Mouse (Mus musculus) kidney, embryonic 15.5 days (tissue): ENCODE results near the gene Arhgap21. TPM values are rescaled to one million over a fixed set of nuclear protein-coding genes. Genes with fewer than 3 reads are reported as not detected.

Experiments
- ATAC-seq: fragments of 200-750 bp; cut with Nextera tagmentation; replicated peaks from 2 replicates; pipeline ENCODE4 v1.8.0; 2017; ENCODE audit warnings: moderate TSS enrichment; ENCODE audit not compliant: low FRiP score
- H3K27ac ChIP-seq: fragments of 300-500 bp; sonication (generic); 2 replicates; pipeline ENCODE4 v1.5.1; 2015; ENCODE audit warnings: mild to moderate bottlenecking, inconsistent platforms
- H3K27me3 ChIP-seq: fragments of 300-500 bp; sonication (generic); 2 replicates; pipeline ENCODE4 v1.6.1; 2015; ENCODE audit warnings: inconsistent platforms
- H3K36me3 ChIP-seq: fragments of 300-500 bp; sonication (generic); 2 replicates; pipeline ENCODE4 v1.6.1; 2015; ENCODE audit warnings: inconsistent platforms
- H3K4me1 ChIP-seq: fragments of 300-500 bp; sonication (generic); 2 replicates; pipeline ENCODE4 v1.6.1; 2015; ENCODE audit warnings: inconsistent platforms
- H3K4me2 ChIP-seq: fragments of 300-500 bp; sonication (generic); 2 replicates; pipeline ENCODE4 v1.6.1; 2015; ENCODE audit warnings: moderate library complexity, mild to moderate bottlenecking, inconsistent platforms
- H3K4me3 ChIP-seq: fragments of 300-500 bp; sonication (generic); replicated peaks from 2 replicates; pipeline ENCODE4 v1.5.1; 2015; ENCODE audit warnings: mild to moderate bottlenecking, inconsistent platforms
- H3K9ac ChIP-seq: fragments of 300-500 bp; sonication (generic); 2 replicates; pipeline ENCODE4 v1.6.1; 2015; ENCODE audit warnings: mild to moderate bottlenecking, inconsistent platforms
- H3K9me3 ChIP-seq: fragments of 300-500 bp; sonication (generic); replicated peaks from 2 replicates; pipeline ENCODE4 v1.6.1; 2016; ENCODE audit warnings: inconsistent platforms
- WGBS: fragments of 180-500 bp; shearing (Covaris S2); methylation state at CpG from one replicate; pipeline ENCODE4 v1.1.7; 2015; ENCODE audit warnings: mixed read lengths; 5-methylcytosine and 5-hydroxymethylcytosine counted together
- polyA plus RNA-seq: library from polyadenylated mRNA; unstranded; fragments of >200 nt; fragmentation: Nextera tagmentation; extraction: Ambion mirVana; gene quantifications from 2 replicates; pipeline ENCODE4 v1.2.1, GENCODE M21; 2015

The Arhgap21 gene
- polyA plus RNA-seq, 1 experiment from 2014 or later: 12.7 TPM

- no peak overlapping the region for H3K4me2 ChIP-seq
- H3K27me3 ChIP-seq: no peaks in the 10 kb centered on the region
- H3K36me3 ChIP-seq: no peaks in the 10 kb centered on the region
- H3K4me3 ChIP-seq: no peak overlapping the region
- WGBS: 89% methylated on average over 5 of the region's 5 CpGs
- H3K27ac ChIP-seq: no peak overlapping the region
- no peak overlapping the region for H3K9ac ChIP-seq
- no peak for ATAC-seq
- peaks cover 44% of the 10 kb centered on the region for H3K4me1 ChIP-seq
- H3K9me3 ChIP-seq: no peaks in the 10 kb centered on the region
Measured at GRCm38 (mm10) chr2:20963226-20963805, 5.4 kb downstream of the Arhgap21 start.

DNA sequence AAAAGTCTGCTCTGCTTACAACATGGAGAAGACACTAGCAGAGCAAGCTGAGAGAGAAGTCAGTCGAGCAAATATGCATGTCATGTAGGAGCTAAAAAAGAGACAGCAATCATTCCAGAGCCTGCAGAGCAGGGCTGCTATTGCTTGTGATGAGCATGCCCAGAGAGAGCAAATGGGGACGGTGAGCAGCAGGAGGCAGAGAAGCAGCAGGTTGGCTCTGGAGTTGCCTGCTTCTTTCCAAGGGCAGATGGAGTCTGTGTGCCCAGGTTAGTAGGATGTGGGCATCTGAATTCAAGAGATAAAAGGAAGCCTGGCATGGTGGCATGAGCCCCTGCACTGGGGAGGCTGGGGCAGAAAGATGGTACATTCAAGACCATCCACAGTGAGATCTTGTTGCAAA, 6.4 kb downstream of the Arhgap21 start:
- Histone ChIP-seq H3K36me3 (no peaks in the 10 kb centered on the region), H3K4me2 (no peak overlapping the region), H3K9ac (no peak overlapping the region), H3K27ac (no peak overlapping the region), H3K9me3 (no peaks in the 10 kb centered on the region), H3K4me3 (no peak overlapping the region), H3K27me3 (no peaks in the 10 kb centered on the region), H3K4me1 (peaks cover 43% of the 10 kb centered on the region)
- no peak for ATAC-seq
- WGBS: 34% methylated on average over 2 of the region's 2 CpGs

GRCm38 (mm10) chr2:20961825-20962224, 6.9 kb downstream of the Arhgap21 start:
- no peak for ATAC-seq
- no peak overlapping the region for H3K4me2 ChIP-seq
- H3K9me3 ChIP-seq: no peaks in the 10 kb centered on the region
- no peak overlapping the region for H3K9ac ChIP-seq
- H3K36me3 ChIP-seq: no peaks in the 10 kb centered on the region
- no peak overlapping the region for H3K4me3 ChIP-seq
- H3K27me3 ChIP-seq: no peaks in the 10 kb centered on the region
- 49% methylated on average over 6 of the region's 6 CpGs for WGBS
- no peak overlapping the region for H3K27ac ChIP-seq
- peaks cover 39% of the 10 kb centered on the region for H3K4me1 ChIP-seq

- H3K4me3 ChIP-seq: no peak overlapping the region
- H3K9ac ChIP-seq: no peak overlapping the region
- H3K36me3 ChIP-seq: no peaks in the 10 kb centered on the region
- H3K4me1 ChIP-seq: peaks cover 34% of the 10 kb centered on the region
- no peak overlapping the region for H3K27ac ChIP-seq
- 71% methylated on average over 8 of the region's 8 CpGs for WGBS
- no peaks in the 10 kb centered on the region for H3K9me3 ChIP-seq
- H3K27me3 ChIP-seq: no peaks in the 10 kb centered on the region
- ATAC-seq: no peak
- no peak overlapping the region for H3K4me2 ChIP-seq
Measured at GRCm38 (mm10) chr2:20961295-20961694, 7.4 kb downstream of the Arhgap21 start.

DNA sequence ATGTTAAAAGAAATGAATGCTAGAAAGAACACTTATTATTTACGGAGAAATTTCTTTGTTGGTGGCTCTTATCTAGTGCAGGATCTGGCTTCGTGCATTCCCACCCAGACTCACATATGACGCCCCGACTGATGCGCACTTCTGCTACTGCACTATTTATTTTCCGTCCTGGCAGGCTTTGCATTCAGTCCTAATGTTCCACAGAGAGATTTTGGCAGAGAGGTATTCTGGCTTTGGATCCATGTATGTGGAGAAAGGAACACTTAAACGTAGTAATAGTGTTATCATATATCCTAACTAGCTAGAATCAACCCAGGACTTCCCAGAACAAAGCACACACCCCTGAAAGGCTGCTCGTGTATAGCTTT, 8.0 kb downstream of the Arhgap21 start:
- 77% methylated on average over 8 of the region's 8 CpGs for WGBS
- ATAC-seq: no peak

GRCm38 (mm10) chr2:20959906-20960667, 8.6 kb downstream of the Arhgap21 start:
- no peak for ATAC-seq
- 82% methylated on average over 9 of the region's 9 CpGs for WGBS
- H3K4me2 ChIP-seq: no peak overlapping the region
- H3K27ac ChIP-seq: no peak overlapping the region
- H3K9me3 ChIP-seq: no peaks in the 10 kb centered on the region
- H3K4me1 ChIP-seq: peaks cover 26% of the 10 kb centered on the region
- H3K36me3 ChIP-seq: no peaks in the 10 kb centered on the region
- no peaks in the 10 kb centered on the region for H3K27me3 ChIP-seq
- no peak overlapping the region for H3K9ac ChIP-seq
- no peak overlapping the region for H3K4me3 ChIP-seq

More for the DNA sequence above, 8.0 kb downstream of the Arhgap21 start:
- H3K4me3 ChIP-seq: no peak overlapping the region
- H3K36me3 ChIP-seq: no peaks in the 10 kb centered on the region
- no peaks in the 10 kb centered on the region for H3K9me3 ChIP-seq
- no peak overlapping the region for H3K4me2 ChIP-seq
- no peaks in the 10 kb centered on the region for H3K27me3 ChIP-seq
- H3K27ac ChIP-seq: no peak overlapping the region
- peaks cover 27% of the 10 kb centered on the region for H3K4me1 ChIP-seq
- no peak overlapping the region for H3K9ac ChIP-seq

DNA sequence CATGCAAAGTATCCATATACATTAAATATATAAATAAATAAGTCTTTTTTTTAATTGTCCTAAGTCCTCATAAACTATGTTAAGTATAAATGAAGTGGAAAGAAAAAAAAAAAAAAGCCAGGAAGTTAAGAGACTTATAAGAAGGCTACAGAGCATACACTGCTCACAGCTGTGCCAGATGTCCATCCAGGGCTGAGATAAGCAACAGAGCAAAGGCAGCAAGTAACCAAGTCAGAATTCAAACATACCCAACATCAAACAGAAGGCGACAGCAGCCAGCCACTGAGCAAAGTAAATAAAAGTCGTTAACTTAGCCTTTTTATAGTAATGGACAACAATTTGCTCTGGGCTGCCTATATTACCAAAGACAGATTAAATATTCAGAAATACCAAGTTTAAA, 9.6 kb downstream of the Arhgap21 start:
- H3K4me3 ChIP-seq: no peak overlapping the region
- H3K27ac ChIP-seq: no peak overlapping the region
- no peak for ATAC-seq
- H3K4me2 ChIP-seq: no peak overlapping the region
- H3K27me3 ChIP-seq: no peaks in the 10 kb centered on the region
- WGBS: 57% methylated on average over 2 of the region's 2 CpGs
- H3K36me3 ChIP-seq: no peaks in the 10 kb centered on the region
- peaks cover 24% of the 10 kb centered on the region for H3K4me1 ChIP-seq
- H3K9ac ChIP-seq: no peak overlapping the region
- no peaks in the 10 kb centered on the region for H3K9me3 ChIP-seq

- no peaks in the 10 kb centered on the region for H3K27me3 ChIP-seq
- H3K4me2 ChIP-seq: no peak overlapping the region
- WGBS: 82% methylated on average over 1 of the region's 1 CpGs
- H3K27ac ChIP-seq: no peak overlapping the region
- H3K9me3 ChIP-seq: no peaks in the 10 kb centered on the region
- no peaks in the 10 kb centered on the region for H3K36me3 ChIP-seq
- no peak overlapping the region for H3K9ac ChIP-seq
- no peak for ATAC-seq
- peaks cover 17% of the 10 kb centered on the region for H3K4me1 ChIP-seq
- no peak overlapping the region for H3K4me3 ChIP-seq
Measured at GRCm38 (mm10) chr2:20957995-20958394, 10.7 kb downstream of the Arhgap21 start.

GRCm38 (mm10) chr2:20956716-20957115, 12.0 kb downstream of the Arhgap21 start:
- no peak overlapping the region for H3K27ac ChIP-seq
- 65% methylated on average over 5 of the region's 5 CpGs for WGBS
- no peaks in the 10 kb centered on the region for H3K27me3 ChIP-seq
- H3K4me3 ChIP-seq: no peak overlapping the region
- no peaks in the 10 kb centered on the region for H3K9me3 ChIP-seq
- no peaks in the 10 kb centered on the region for H3K36me3 ChIP-seq
- H3K4me1 ChIP-seq: peaks cover 6% of the 10 kb centered on the region; the same call in 1 of the 2 replicates
- H3K9ac ChIP-seq: no peak overlapping the region
- no peak overlapping the region for H3K4me2 ChIP-seq
- ATAC-seq: no peak

DNA sequence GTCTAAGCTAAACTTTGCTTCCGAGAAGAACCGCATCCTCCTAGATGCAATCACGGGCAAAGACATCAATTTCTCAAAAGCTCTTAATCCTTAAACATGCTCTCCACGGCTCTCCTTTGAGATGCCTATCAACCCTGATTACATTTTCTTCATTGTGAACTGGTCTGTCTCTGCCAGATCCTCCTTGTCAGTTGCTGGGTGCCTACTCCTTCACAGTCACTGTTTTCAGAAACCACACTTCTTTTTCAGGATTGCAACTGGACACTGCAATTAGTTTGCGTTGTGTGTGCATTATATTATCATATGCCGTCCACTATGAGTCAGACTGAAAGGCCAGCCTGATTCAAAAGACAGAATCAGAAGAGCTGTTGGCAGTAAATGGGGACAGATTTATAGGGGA, 12.7 kb downstream of the Arhgap21 start:
- Histone ChIP-seq H3K36me3 (no peaks in the 10 kb centered on the region), H3K9ac (no peak overlapping the region), H3K27me3 (no peaks in the 10 kb centered on the region), H3K4me3 (no peak overlapping the region), H3K9me3 (no peaks in the 10 kb centered on the region), H3K27ac (no peak overlapping the region), H3K4me2 (no peak overlapping the region), H3K4me1 (0 out of 2 replicates have a peak, but pooled peaks cover 6% of the 10 kb centered on the region)
- 63% methylated on average over 6 of the region's 6 CpGs for WGBS
- no peak for ATAC-seq

DNA sequence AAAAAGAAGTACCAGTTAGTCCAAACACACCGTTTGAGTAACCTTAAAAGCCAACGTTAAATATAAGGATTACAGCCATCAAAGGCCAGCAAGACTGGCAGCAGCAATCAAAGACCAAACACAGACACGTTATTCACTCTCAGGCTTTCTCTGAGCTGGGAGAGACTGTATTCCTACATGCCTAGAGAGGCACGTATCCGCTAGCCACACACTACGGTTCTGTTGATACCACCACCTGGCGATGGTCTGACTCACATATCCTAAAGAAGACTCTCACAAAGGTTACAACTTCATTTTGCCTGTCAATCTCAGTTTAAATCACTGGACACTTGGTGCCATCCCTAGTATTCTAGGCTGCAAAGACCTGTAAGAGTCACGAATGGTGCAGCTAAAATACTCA, 13.3 kb downstream of the Arhgap21 start:
- H3K36me3 ChIP-seq: no peaks in the 10 kb centered on the region
- H3K27me3 ChIP-seq: no peaks in the 10 kb centered on the region
- no peak overlapping the region for H3K9ac ChIP-seq
- no peaks in the 10 kb centered on the region for H3K9me3 ChIP-seq
- H3K4me3 ChIP-seq: no peak overlapping the region
- 0 out of 2 replicates have a peak, but pooled peaks cover 1% of the 10 kb centered on the region for H3K4me1 ChIP-seq
- no peak overlapping the region for H3K27ac ChIP-seq
- 82% methylated on average over 8 of the region's 8 CpGs for WGBS
- no peak overlapping the region for H3K4me2 ChIP-seq
- no peak for ATAC-seq

DNA sequence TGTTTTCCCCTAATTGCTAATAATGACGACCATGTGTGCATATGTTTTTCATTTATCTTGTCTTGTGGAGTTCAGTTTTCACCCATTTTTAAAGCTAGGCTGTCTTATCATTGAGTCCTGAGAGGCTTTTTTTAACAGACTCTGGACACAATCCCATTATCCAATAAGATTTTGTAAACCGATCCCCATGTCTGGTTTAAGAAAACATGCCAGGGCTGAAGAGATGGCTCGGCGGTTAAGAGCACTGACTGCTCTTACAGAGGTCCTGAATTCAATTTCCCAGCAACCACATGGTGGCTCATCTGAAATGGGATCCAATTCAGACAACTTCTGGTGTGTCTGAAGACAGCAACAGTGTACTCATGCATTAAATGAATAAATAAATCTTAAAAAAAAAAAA, 16.0 kb downstream of the Arhgap21 start:
- no peak overlapping the region for H3K4me2 ChIP-seq
- H3K9me3 ChIP-seq: no peaks in the 10 kb centered on the region
- ATAC-seq: no peak
- no peak overlapping the region for H3K9ac ChIP-seq
- no peak overlapping the region for H3K27ac ChIP-seq
- no peaks in the 10 kb centered on the region for H3K36me3 ChIP-seq
- no peaks in the 10 kb centered on the region for H3K27me3 ChIP-seq
- WGBS: 41% methylated on average over 4 of the region's 4 CpGs
- H3K4me1 ChIP-seq: peaks cover 10% of the 10 kb centered on the region; the same call in 1 of the 2 replicates
- H3K4me3 ChIP-seq: no peak overlapping the region
